Mouse (Mus musculus) ES-E14 (cell line): ENCODE measurements around the gene Omd. TPM values are rescaled to one million over a fixed set of nuclear protein-coding genes. Genes with fewer than 3 reads are reported as not detected.
"Not testable (repeated sequence)": the region's sequence is repeated elsewhere in the genome, so short reads cannot be mapped to it uniquely, and the experiment has no call there.

ENCODE experiments used
- DNase-seq: peaks from one replicate; pipeline ENCODE4 v3.0.0-alpha.2; 2013; ENCODE audit warnings: low read depth, low spot score
- H3K27ac ChIP-seq: 2 replicates; pipeline ENCODE4 v1.5.1; 2012; ENCODE audit warnings: low read depth, mild to moderate bottlenecking, low read length, moderate library complexity, mixed read lengths; ENCODE audit not compliant: poor library complexity, insufficient read depth, severe bottlenecking
- H3K36me3 ChIP-seq: 2 replicates; pipeline ENCODE4 v1.6.1; 2012; ENCODE audit warnings: mild to moderate bottlenecking, low read length, moderate library complexity, mixed read lengths; ENCODE audit not compliant: control insufficient read depth, poor library complexity, insufficient read depth, severe bottlenecking
- H3K4me1 ChIP-seq, 2 experiments: fragments of 150-350 bp in 1 of 2; sonication (generic) in 1 of 2; 2 replicates each; pipeline ENCODE4 v1.6.1; 2012; ENCODE audit warnings: low read length in 2 of 2, mild to moderate bottlenecking in 1 of 2, mixed read lengths in 1 of 2; ENCODE audit not compliant: control insufficient read depth in 2 of 2, insufficient read depth in 2 of 2, poor library complexity in 1 of 2
- H3K4me3 ChIP-seq, 2 experiments: fragments of 150-350 bp in 1 of 2; sonication (generic) in 1 of 2; 2 replicates each; pipeline ENCODE4 v1.5.1; 2012; ENCODE audit warnings: low read length in 2 of 2, low read depth in 1 of 2, mild to moderate bottlenecking in 1 of 2, mixed read lengths in 1 of 2; ENCODE audit not compliant: insufficient read depth in 1 of 2, poor library complexity in 1 of 2, severe bottlenecking in 1 of 2
- H3K9ac ChIP-seq: 2 replicates; pipeline ENCODE4 v1.6.1; 2012; ENCODE audit warnings: low read depth, mild to moderate bottlenecking, low read length, mixed read lengths; ENCODE audit not compliant: poor library complexity, insufficient read depth, severe bottlenecking
- H3K9me3 ChIP-seq: fragments of 150-350 bp; sonication (generic); 2 replicates; pipeline ENCODE4 v1.6.1; 2012; ENCODE audit warnings: low read depth, mild to moderate bottlenecking, low read length; ENCODE audit not compliant: control insufficient read depth, insufficient read depth
- CHD2 ChIP-seq: IDR thresholded peaks from 2 replicates; pipeline ENCODE4 v1.6.1; 2014; ENCODE audit warnings: mild to moderate bottlenecking, low read depth, low read length, inconsistent platforms
- HCFC1 ChIP-seq: IDR thresholded peaks from 2 replicates; pipeline ENCODE4 v1.6.1; 2012; ENCODE audit warnings: low read length, inconsistent platforms, borderline replicate concordance; ENCODE audit not compliant: insufficient read depth
- MAFK ChIP-seq: IDR thresholded peaks from 2 replicates; pipeline ENCODE4 v1.6.1; 2014; ENCODE audit warnings: mild to moderate bottlenecking, low read depth, low read length, inconsistent platforms; ENCODE audit not compliant: insufficient read depth
- ZC3H11A ChIP-seq: IDR thresholded peaks from 2 replicates; pipeline ENCODE4 v1.6.1; 2012; ENCODE audit warnings: low read depth, mild to moderate bottlenecking, inconsistent platforms, low read length, borderline replicate concordance
- ZNF384 ChIP-seq: IDR thresholded peaks from 2 replicates; pipeline ENCODE4 v1.6.1; 2012; ENCODE audit warnings: low read depth, low read length, inconsistent platforms
- in situ Hi-C, 2 experiments: fragments of 600-800 bp; cut with MboI; formaldehyde crosslinking; loops; one replicate each; pipeline ENCODE4 v1.15.1; 2025; ENCODE audit warnings: low sequenced_read_pairs in 2 of 2, inconsistent platforms in 1 of 2; ENCODE audit not compliant: unreplicated experiment in 2 of 2
- total RNA-seq: library from RNA; depleted of rRNA; stranded (reverse); fragments of 300-350 nt; gene quantifications from 2 replicates; pipeline ENCODE4 v1.2.3, GENCODE M21; 2012

The Omd gene
- total RNA-seq, 1 experiment: not detected

DNA sequence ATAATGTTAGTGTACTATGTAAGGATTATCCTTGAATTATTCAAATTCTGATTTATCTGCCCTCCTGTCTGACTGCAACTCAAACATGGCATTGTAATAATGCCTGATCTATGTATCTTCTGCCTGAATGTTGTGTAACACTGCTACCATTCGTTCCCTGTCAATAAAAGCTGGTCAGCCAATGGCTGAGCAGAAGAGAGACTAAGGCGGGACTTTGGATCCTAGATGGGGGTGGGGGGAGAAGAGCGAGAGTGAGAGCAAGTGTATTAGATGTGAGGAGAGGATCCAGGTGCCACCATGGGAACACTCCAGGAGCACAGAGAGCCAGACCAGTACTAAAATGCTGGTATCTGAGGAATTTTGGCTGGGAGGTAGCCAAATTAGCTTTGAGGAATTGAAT, 11.9 kb upstream of the Omd start:
- Histone ChIP-seq H3K4me1 (no peaks in the 10 kb centered on the region), H3K27ac (no peak overlapping the region), H3K4me3 (no peak overlapping the region), H3K9me3 (no peaks in the 10 kb centered on the region), H3K9ac (no peak overlapping the region), H3K36me3 (no peaks in the 10 kb centered on the region)
- no peak for DNase-seq
- in situ Hi-C loops: no loop called here
- TF ChIP-seq ZNF384: no peak

DNA sequence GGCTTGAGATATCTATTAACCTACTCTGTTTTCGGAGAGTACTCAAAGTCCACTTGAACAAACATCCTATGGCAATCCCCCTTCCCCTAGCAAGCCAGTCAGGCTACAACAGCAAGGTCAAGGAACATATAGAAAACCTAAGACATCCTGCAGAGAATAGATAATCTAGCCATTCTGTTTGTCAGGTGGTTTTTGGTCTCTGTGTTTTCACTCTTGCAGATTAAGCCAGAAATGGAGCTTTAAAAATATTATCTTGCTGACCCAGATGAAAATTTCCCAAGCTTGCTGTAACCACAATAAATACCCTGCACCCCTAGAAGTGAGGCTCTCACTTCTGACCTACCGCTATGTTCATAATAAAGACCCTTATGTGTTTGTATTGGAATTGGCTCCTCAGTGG, 10.8 kb upstream of the Omd start:
- TF ChIP-seq ZNF384: no peak
- TF ChIP-seq ZC3H11A: no peak
- TF ChIP-seq CHD2: no peak
- no peak for TF ChIP-seq MAFK
- no peak for TF ChIP-seq HCFC1
- in situ Hi-C loops: no loop called here
- H3K36me3 ChIP-seq: no peaks in the 10 kb centered on the region
- H3K9me3 ChIP-seq: no peaks in the 10 kb centered on the region
- no peaks in the 10 kb centered on the region for H3K4me1 ChIP-seq
- DNase-seq: no peak
- no peak overlapping the region for H3K4me3 ChIP-seq
- H3K27ac ChIP-seq: no peak overlapping the region
- H3K9ac ChIP-seq: no peak overlapping the region

DNA sequence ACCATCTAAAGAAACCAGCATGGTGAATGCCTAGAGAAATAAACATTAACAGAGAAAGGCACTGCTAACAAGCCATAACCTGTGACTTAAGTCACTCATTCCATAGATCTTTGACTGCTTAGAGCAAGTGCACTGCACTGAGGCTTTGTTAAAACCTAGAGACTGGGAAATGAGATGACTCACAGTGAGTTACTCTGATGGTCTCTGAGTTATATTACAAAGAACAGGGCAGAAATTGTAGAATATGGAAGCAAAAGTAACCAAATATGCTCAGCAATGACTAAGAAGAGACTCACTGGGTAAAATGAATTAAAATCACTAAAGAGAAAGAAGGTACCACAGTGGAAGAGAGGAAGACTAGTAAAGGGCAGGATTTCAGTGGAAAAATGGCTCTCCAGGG, 1.6 kb downstream of the Omd start:
- TF ChIP-seq CHD2 (no peak), HCFC1 (no peak), ZC3H11A (no peak), MAFK (no peak), ZNF384 (no peak)
- Histone ChIP-seq H3K4me1 (no peaks in the 10 kb centered on the region), H3K36me3 (no peaks in the 10 kb centered on the region), H3K4me3 (no peak overlapping the region), H3K27ac (no peak overlapping the region), H3K9ac (no peak overlapping the region), H3K9me3 (no peaks in the 10 kb centered on the region)
- DNase-seq: no peak
- in situ Hi-C loops: no loop called here

DNA sequence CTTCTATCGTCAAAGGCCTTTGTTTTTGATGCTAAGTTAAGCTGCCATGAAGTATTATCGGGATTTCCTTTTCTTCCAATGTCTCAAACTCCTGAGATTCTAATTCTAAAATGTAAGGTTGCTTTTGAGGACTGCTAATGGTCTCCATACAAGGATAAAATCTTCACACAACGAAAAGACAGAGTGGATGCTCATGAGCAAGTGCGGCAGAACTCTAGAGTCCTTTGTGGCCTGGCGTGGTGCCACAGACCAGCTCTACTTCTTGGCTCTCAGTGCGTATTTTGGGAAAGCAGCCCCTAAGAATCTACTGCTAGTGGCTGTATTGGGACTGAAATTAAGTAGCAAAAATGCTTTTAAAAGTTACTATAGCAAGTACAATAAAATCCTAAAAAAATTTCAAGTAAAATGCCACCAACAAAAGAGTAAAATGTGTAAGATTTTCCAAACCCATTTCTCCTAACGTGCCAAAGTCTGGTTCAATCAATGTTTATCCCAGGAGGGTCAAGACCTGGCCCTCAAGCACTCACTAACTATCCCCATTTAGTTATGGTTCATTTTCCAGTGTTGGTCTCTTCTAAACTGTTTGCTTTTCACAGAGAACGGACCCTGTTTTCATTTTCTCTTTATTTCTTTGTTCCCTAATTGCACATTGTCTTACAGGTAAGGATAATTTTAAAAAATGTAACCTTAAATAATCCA, 2.2 kb downstream of the Omd start:
- H3K4me1 ChIP-seq: no peaks in the 10 kb centered on the region
- DNase-seq: no peak
- no peaks in the 10 kb centered on the region for H3K9me3 ChIP-seq
- no peak overlapping the region for H3K4me3 ChIP-seq
- no peak overlapping the region for H3K27ac ChIP-seq
- TF ChIP-seq HCFC1: no peak
- H3K9ac ChIP-seq: no peak overlapping the region
- no peaks in the 10 kb centered on the region for H3K36me3 ChIP-seq
- in situ Hi-C loops: no loop called here

DNA sequence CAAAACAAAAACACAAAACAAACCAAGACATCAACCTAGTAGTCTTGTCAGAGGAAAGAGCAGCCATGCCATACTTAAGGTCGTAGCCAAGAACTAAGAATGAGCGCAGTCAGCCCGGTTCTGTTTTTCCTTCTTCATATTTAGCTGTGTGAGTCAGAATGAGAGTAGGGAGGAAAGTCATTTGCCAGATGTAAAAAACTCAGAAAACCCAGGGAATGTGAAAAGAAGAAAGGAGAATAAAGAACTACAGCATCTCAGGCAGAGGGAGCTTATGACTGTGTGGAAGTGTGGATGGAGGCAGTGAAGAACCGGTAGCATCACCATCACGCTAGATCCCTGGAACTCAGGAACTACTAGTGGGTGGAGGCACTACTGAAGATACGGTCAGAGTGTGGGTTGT, 3.8 kb downstream of the Omd start:
- H3K4me3 ChIP-seq: no peak overlapping the region
- H3K9me3 ChIP-seq: no peaks in the 10 kb centered on the region
- H3K9ac ChIP-seq: no peak overlapping the region
- H3K4me1 ChIP-seq: no peaks in the 10 kb centered on the region
- DNase-seq: no peak
- no peak for TF ChIP-seq HCFC1
- TF ChIP-seq MAFK: no peak
- TF ChIP-seq ZC3H11A: no peak
- no peak for TF ChIP-seq CHD2
- H3K36me3 ChIP-seq: no peaks in the 10 kb centered on the region
- H3K27ac ChIP-seq: no peak overlapping the region
- in situ Hi-C loops: no loop called here

DNA sequence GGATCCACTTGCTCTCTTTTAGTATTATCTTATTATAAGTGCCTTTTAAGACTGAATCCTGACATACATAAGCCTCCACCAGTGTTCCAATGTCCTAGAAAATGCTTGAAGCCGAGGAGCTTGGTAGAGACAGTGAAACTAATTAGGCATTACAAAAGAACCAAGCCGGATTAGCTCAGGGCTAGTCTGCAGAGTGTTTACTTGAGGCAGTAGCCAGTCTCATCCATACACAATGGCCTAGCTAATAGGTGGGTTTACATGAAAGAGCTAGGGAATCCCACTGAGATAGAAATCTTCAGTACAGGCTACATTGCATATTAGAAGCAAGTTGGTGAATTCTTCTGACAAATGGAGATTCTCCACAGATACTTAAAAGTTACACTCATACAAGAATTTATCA, 20.3 kb downstream of the Omd start:
- H3K9me3 ChIP-seq, H3K4me3 ChIP-seq, H3K36me3 ChIP-seq, DNase-seq, H3K4me1 ChIP-seq, in situ Hi-C loops, H3K9ac ChIP-seq, H3K27ac ChIP-seq: not testable (repeated sequence)
